Mouse (Mus musculus): ENCODE data around the gene Prkacb.

DNA sequence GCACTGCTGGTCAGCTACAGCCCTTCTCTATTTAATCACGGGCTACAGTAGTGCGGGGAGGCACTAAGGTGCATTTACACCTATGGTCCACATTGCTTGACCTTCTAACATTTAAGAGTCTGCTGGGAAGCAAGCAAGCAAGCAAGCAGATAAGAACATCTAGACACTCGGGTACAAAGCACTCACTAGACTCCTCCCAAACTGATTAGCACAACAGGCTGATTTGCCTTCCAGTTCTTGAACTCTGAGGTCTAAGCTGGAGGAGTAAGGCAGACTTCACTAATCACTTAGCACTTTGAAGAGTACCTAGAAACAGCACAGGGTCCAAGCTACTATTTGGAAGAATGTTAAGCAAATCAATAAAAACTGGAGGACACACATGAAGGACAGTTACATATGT lies 77.1 kb downstream of the Prkacb start:
- TF ChIP-seq CTCF (IDR thresholded peaks at IDR 0.05; ENCODE audit: control insufficient read depth, insufficient read depth, insufficient read length) (no peak), MAX (IDR thresholded peaks at IDR 0.05) (no peak), USF1 (IDR thresholded peaks at IDR 0.05; ENCODE audit: low read depth) (no peak), MYOG (IDR thresholded peaks at IDR 0.05; ENCODE audit: control insufficient read depth, extremely low read depth, insufficient read length) (no peak), MYOD1 (IDR thresholded peaks at IDR 0.05; ENCODE audit: control insufficient read depth, insufficient read length, low read depth) (no peak), CEBPB (IDR thresholded peaks at IDR 0.05; ENCODE audit: low read depth) (no peak)

All from C2C12 (cell line).